Mouse (Mus musculus) neural tube, embryonic 11.5 days (tissue): Measurements from ENCODE around the gene Pde11a. TPM values are rescaled to one million over a fixed set of nuclear protein-coding genes. Genes with fewer than 3 reads are reported as not detected.
"Not testable (repeated sequence)": the region's sequence is repeated elsewhere in the genome, so short reads cannot be mapped to it uniquely, and the experiment has no call there.

ENCODE experiments used
- ATAC-seq: fragments of 200-750 bp; cut with Nextera tagmentation; 2 replicates; pipeline ENCODE4 v1.8.0; 2017; ENCODE audit warnings: moderate number of reproducible peaks, mild to moderate bottlenecking, moderate TSS enrichment, moderate library complexity; ENCODE audit not compliant: insufficient read depth, low FRiP score, low TSS enrichment
- DNase-seq: peaks from one replicate; pipeline ENCODE4 v3.0.0-alpha.2; 2015; ENCODE audit warnings: low spot score
- H3K27ac ChIP-seq: fragments of 300-500 bp; sonication (generic); 2 replicates; pipeline ENCODE4 v1.5.1; 2014; ENCODE audit warnings: low read depth, mild to moderate bottlenecking, low read length
- H3K27me3 ChIP-seq: fragments of 300-500 bp; sonication (generic); 2 replicates; pipeline ENCODE4 v1.6.1; 2014; ENCODE audit warnings: mild to moderate bottlenecking, low read length, mixed read lengths; ENCODE audit not compliant: control insufficient read depth, insufficient read depth
- H3K36me3 ChIP-seq: fragments of 300-500 bp; sonication (generic); 2 replicates; pipeline ENCODE4 v1.6.1; 2014; ENCODE audit warnings: mild to moderate bottlenecking, low read length, moderate library complexity, mixed read lengths; ENCODE audit not compliant: control insufficient read depth, insufficient read depth
- H3K4me1 ChIP-seq: fragments of 300-500 bp; sonication (generic); 2 replicates; pipeline ENCODE4 v1.6.1; 2014; ENCODE audit warnings: low read length, mixed read lengths; ENCODE audit not compliant: control insufficient read depth, insufficient read depth
- H3K4me2 ChIP-seq: fragments of 300-500 bp; sonication (generic); 2 replicates; pipeline ENCODE4 v1.6.1; 2014; ENCODE audit warnings: low read depth, mild to moderate bottlenecking, moderate library complexity
- H3K4me3 ChIP-seq: fragments of 300-500 bp; sonication (generic); 2 replicates; pipeline ENCODE4 v1.5.1; 2014; ENCODE audit warnings: low read depth, low read length
- H3K9ac ChIP-seq: fragments of 300-500 bp; sonication (generic); 2 replicates; pipeline ENCODE4 v1.6.1; 2014; ENCODE audit warnings: mild to moderate bottlenecking, low read length
- H3K9me3 ChIP-seq: fragments of 300-500 bp; sonication (generic); 2 replicates; pipeline ENCODE4 v1.6.1; 2016; ENCODE audit warnings: low read length; ENCODE audit not compliant: control insufficient read depth
- whole genome bisulfite sequencing: fragments of 180-500 bp; shearing (Covaris S2); extraction: QIAGEN DNeasy Blood & Tissue Kit; methylation state at CpG from one replicate; pipeline ENCODE4 v1.1.7; 2014; 5-methylcytosine and 5-hydroxymethylcytosine counted together
- polyA plus RNA-seq: library from polyadenylated mRNA; unstranded; fragments of >200 nt; fragmentation: Nextera tagmentation; extraction: Ambion mirVana; gene quantifications from 2 replicates; pipeline ENCODE4 v1.2.1, GENCODE M21; 2014

Pde11a gene
- polyA plus RNA-seq, 1 experiment from 2014 or later = 0.49 TPM

- no peak for DNase-seq
- 70% methylated on average over 9 of the region's 9 CpGs for WGBS
- no peaks in the 10 kb centered on the region for H3K9me3 ChIP-seq
- peak overlapping the region; percentile 74 for H3K27ac ChIP-seq
- no peak overlapping the region for H3K9ac ChIP-seq
- no peak overlapping the region for H3K4me3 ChIP-seq
- no peaks in the 10 kb centered on the region for H3K36me3 ChIP-seq
- H3K4me2 ChIP-seq = no peak overlapping the region
- peaks cover 36% of the 10 kb centered on the region for H3K4me1 ChIP-seq
- no peak for ATAC-seq
- no peaks in the 10 kb centered on the region for H3K27me3 ChIP-seq
These were observed 350.8 kb downstream of the Pde11a start for GRCm38 (mm10) chr2:75987739-75988138.

DNA sequence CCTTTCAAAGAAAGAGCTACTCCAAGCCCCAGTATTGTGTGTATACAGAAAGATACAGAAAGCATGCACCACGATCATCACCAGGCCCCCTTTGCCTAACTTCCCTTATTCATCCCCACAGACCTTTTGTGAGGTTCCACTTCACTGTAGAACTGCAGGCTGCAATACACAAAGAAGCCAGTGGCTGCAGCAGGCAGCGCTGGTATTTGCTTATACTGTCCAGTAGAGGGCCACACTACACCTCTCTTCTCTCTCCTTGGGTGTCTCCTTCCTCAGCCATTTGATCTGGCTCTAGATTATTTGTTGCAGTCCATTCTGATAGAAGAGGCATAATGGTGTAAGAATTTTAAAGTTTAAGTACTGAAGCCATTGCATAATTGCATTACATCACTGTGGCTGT, 353.4 kb downstream of the Pde11a start:
- Histone ChIP-seq H3K4me3 (no peak overlapping the region), H3K27ac (peak overlapping the region; percentile 9; the same call in 1 of the 2 replicates), H3K4me2 (no peak overlapping the region), H3K27me3 (no peaks in the 10 kb centered on the region), H3K36me3 (no peaks in the 10 kb centered on the region), H3K9ac (no peak overlapping the region), H3K9me3 (no peaks in the 10 kb centered on the region), H3K4me1 (peaks cover 30% of the 10 kb centered on the region)
- WGBS = 4% methylated on average over 2 of the region's 2 CpGs
- ATAC-seq = peak; percentile 33; the same call in 1 of the 2 replicates
- DNase-seq = peak; percentile 78

- DNase-seq (no peak), ATAC-seq (no peak)
- H3K27ac ChIP-seq = no peak overlapping the region
- H3K4me2 ChIP-seq = no peak overlapping the region
- H3K4me3 ChIP-seq = no peak overlapping the region
- no peaks in the 10 kb centered on the region for H3K36me3 ChIP-seq
- 79% methylated on average over 3 of the region's 3 CpGs for WGBS
- H3K27me3 ChIP-seq = no peaks in the 10 kb centered on the region
- no peak overlapping the region for H3K9ac ChIP-seq
- H3K9me3 ChIP-seq = no peaks in the 10 kb centered on the region
- peaks cover 21% of the 10 kb centered on the region for H3K4me1 ChIP-seq
These were observed 354.7 kb downstream of the Pde11a start for GRCm38 (mm10) chr2:75983847-75984246.

DNA sequence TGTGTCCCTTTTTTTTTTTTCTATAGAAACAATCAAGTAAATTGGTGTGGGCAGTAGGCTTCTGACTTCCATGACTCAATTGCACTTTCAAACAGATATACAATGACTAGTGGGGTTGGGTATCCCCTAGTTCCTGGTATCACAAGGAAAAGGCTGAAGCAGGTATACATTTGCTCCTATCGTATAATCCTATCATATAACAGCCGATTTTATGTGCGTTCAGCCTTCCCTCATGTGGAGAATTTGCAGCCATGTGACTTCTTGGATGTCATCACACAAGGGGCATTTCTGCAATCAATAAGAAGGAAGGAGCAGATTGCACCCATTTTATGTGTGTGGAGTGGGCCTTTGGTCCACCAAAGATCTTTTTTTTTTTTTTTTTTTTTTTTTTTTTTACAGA, 355.5 kb downstream of the Pde11a start:
- WGBS = 98% methylated on average over 3 of the region's 3 CpGs
- Histone ChIP-seq H3K4me1 (peaks cover 16% of the 10 kb centered on the region), H3K9me3 (no peaks in the 10 kb centered on the region), H3K9ac (no peak overlapping the region), H3K4me3 (no peak overlapping the region), H3K27me3 (no peaks in the 10 kb centered on the region), H3K27ac (no peak overlapping the region), H3K4me2 (no peak overlapping the region), H3K36me3 (no peaks in the 10 kb centered on the region)
- ATAC-seq = no peak
- no peak for DNase-seq

GRCm38 (mm10) chr2:75982626-75983025, 355.9 kb downstream of the Pde11a start:
- H3K9ac ChIP-seq = no peak overlapping the region
- H3K9me3 ChIP-seq = no peaks in the 10 kb centered on the region
- H3K27me3 ChIP-seq = no peaks in the 10 kb centered on the region
- H3K4me3 ChIP-seq = no peak overlapping the region
- peaks cover 14% of the 10 kb centered on the region; the same call in 1 of the 2 replicates for H3K4me1 ChIP-seq
- no peak overlapping the region for H3K27ac ChIP-seq
- DNase-seq (no peak), ATAC-seq (no peak)
- H3K36me3 ChIP-seq = no peaks in the 10 kb centered on the region
- H3K4me2 ChIP-seq = no peak overlapping the region
- WGBS = 95% methylated on average over 4 of the region's 4 CpGs

GRCm38 (mm10) chr2:75981440-75982081, 357.0 kb downstream of the Pde11a start, which contains the start of gene Ttc30a1:
Gene Ttc30a1, minus strand, starts transcription at chr2:75981967.
- DNase-seq (peak; percentile 84), ATAC-seq (peak; percentile 56)
- H3K27ac ChIP-seq, H3K9me3 ChIP-seq, H3K27me3 ChIP-seq, H3K36me3 ChIP-seq: not testable (repeated sequence)
- H3K9ac ChIP-seq = peak within 1 kb of the TSS; percentile 41
- peak within 1 kb of the TSS; percentile 36 for H3K4me3 ChIP-seq
- WGBS = 1% methylated on average over 24 of the region's 34 CpGs
- 0 out of 2 replicates have a peak, but pooled peaks cover 11% of the 10 kb centered on the region for H3K4me1 ChIP-seq
- peak within 1 kb of the TSS; percentile 38 for H3K4me2 ChIP-seq

GRCm38 (mm10) chr2:75980933-75981439, 357.6 kb downstream of the Pde11a start:
- not testable (repeated sequence) for H3K4me1 ChIP-seq, H3K9me3 ChIP-seq, DNase-seq, H3K9ac ChIP-seq, H3K36me3 ChIP-seq, H3K27me3 ChIP-seq, ATAC-seq, H3K27ac ChIP-seq
- peak overlapping the region; percentile 36 for H3K4me3 ChIP-seq
- WGBS = 94% methylated on average over 13 of the region's 13 CpGs
- peak overlapping the region; percentile 38 for H3K4me2 ChIP-seq

- peak; percentile 44 for DNase-seq
- 28% methylated on average over 19 of the region's 24 CpGs for WGBS
- H3K4me2 ChIP-seq = not testable (repeated sequence)
These were observed 360.7 kb downstream of the Pde11a start, which contains the start of gene Ttc30a2 for GRCm38 (mm10) chr2:75977752-75978368. Gene Ttc30a2, minus strand, starts transcription at chr2:75978170.

DNA sequence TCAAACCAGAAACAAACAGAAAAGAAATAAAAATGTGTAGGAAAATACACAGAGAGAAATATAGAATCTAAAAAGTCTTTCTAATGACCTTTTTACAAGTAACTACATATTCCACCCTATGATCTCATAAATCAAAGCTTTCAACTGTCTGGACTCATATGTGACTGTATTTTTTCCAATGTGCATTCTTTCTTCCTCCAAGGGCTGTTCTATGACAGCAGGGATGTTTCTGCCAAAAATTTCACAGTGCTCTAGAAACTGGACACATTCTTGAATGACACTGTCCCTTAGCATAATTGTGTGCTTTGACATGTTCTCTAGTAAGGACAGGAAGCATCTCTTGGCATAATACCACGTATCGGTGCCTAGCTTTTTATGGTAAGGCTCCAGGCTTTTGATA, 362.5 kb downstream of the Pde11a start:
- H3K36me3 ChIP-seq, H3K27me3 ChIP-seq, H3K9me3 ChIP-seq, ATAC-seq, H3K9ac ChIP-seq, H3K4me1 ChIP-seq, DNase-seq, H3K4me2 ChIP-seq, H3K4me3 ChIP-seq, H3K27ac ChIP-seq: not testable (repeated sequence)
- 95% methylated on average over 2 of the region's 2 CpGs for WGBS

More at GRCm38 (mm10) chr2:75977752-75978368, 360.7 kb downstream of the Pde11a start, which contains the start of gene Ttc30a2:
- not testable (repeated sequence) for H3K4me1 ChIP-seq, H3K27ac ChIP-seq, H3K9me3 ChIP-seq, H3K27me3 ChIP-seq, ATAC-seq, H3K36me3 ChIP-seq, H3K4me3 ChIP-seq, H3K9ac ChIP-seq
